Mouse (Mus musculus) testis, adult 2 months (tissue): ENCODE measurements at regions not wholly inside any gene's neighbourhood (a gene's known extent, or its start where the extent isn't known, plus 50 kb on each side); places are given as distances from the start of the nearest gene placed in this dataset.
"Not testable (repeated sequence)": the region's sequence is repeated elsewhere in the genome, so short reads cannot be mapped to it uniquely, and the experiment has no call there.

Source experiments
- H3K27ac ChIP-seq: fragments of 200-500 bp; 2 replicates; pipeline ENCODE4 v1.5.1; 2012; ENCODE audit warnings: low read depth, low read length; ENCODE audit not compliant: control insufficient read depth, insufficient read depth
- H3K27me3 ChIP-seq: fragments of 200-500 bp; 2 replicates; pipeline ENCODE4 v1.6.1; 2012; ENCODE audit warnings: mild to moderate bottlenecking, low read length, moderate library complexity; ENCODE audit not compliant: control insufficient read depth, insufficient read depth
- H3K36me3 ChIP-seq: fragments of 200-500 bp; 2 replicates; pipeline ENCODE4 v1.6.1; 2012; ENCODE audit warnings: mild to moderate bottlenecking, low read length; ENCODE audit not compliant: control insufficient read depth, insufficient read depth
- H3K4me1 ChIP-seq: fragments of 200-500 bp; 2 replicates; pipeline ENCODE4 v1.6.1; 2012; ENCODE audit warnings: low read length; ENCODE audit not compliant: control insufficient read depth, insufficient read depth
- H3K4me3 ChIP-seq: fragments of 200-500 bp; 2 replicates; pipeline ENCODE4 v1.5.1; 2012; ENCODE audit warnings: low read depth, mild to moderate bottlenecking, low read length, moderate library complexity, mixed read lengths; ENCODE audit not compliant: control insufficient read depth
- CTCF ChIP-seq: fragments of 200-500 bp; IDR thresholded peaks from 2 replicates; pipeline ENCODE4 v1.5.1; 2012; ENCODE audit warnings: low read depth, mild to moderate bottlenecking, inconsistent platforms, low read length, moderate library complexity; ENCODE audit not compliant: control insufficient read depth, insufficient read depth, insufficient replicate concordance
- POLR2A ChIP-seq: fragments of 200-500 bp; IDR thresholded peaks from 2 replicates; pipeline ENCODE4 v1.6.1; 2012; ENCODE audit warnings: low read depth, mild to moderate bottlenecking, inconsistent platforms, low read length, moderate library complexity; ENCODE audit not compliant: control insufficient read depth

GRCm38 (mm10) chr13:103642542-103643375 is 131.6 kb downstream of the Srek1 start:
- Histone ChIP-seq H3K4me3 (no peak overlapping the region), H3K27ac (no peak overlapping the region), H3K36me3 (no peaks in the 10 kb centered on the region), H3K27me3 (no peaks in the 10 kb centered on the region), H3K4me1 (no peaks in the 10 kb centered on the region)
- no peak for TF ChIP-seq POLR2A
- TF ChIP-seq CTCF, result no peak

DNA sequence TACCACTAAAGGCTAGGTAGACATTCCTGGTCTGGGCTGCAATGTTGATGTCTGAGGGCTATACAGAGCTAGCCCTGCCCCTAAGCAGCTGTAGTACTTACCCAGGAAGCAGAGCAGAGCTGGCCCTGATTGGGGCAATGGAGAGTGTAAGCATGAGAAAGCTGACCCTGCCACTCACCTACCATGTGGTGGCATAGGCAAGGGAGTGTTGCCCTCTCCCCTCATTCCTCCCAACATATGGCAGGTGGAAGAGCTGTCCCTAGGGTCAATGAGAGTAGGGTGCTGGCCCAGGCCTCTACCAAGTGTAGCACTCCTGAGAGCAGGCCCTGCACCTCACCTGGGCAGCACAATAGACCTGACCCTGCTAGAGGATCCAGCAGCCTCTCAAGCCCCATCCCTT is 136.4 kb downstream of the Srek1 start:
- H3K4me1 ChIP-seq, result no peaks in the 10 kb centered on the region

GRCm38 (mm10) chr13:103637414-103637813 is 137.0 kb downstream of the Srek1 start:
- Histone ChIP-seq H3K27ac (no peak overlapping the region), H3K36me3 (no peaks in the 10 kb centered on the region), H3K4me1 (no peaks in the 10 kb centered on the region), H3K27me3 (no peaks in the 10 kb centered on the region), H3K4me3 (no peak overlapping the region)
- TF ChIP-seq CTCF, result no peak
- no peak for TF ChIP-seq POLR2A

More for the DNA sequence above, 136.4 kb downstream of the Srek1 start:
- H3K4me3 ChIP-seq, result no peak overlapping the region
- H3K27ac ChIP-seq, result no peak overlapping the region
- H3K36me3 ChIP-seq, result no peaks in the 10 kb centered on the region
- no peaks in the 10 kb centered on the region for H3K27me3 ChIP-seq
- TF ChIP-seq POLR2A, result no peak
- TF ChIP-seq CTCF, result no peak

GRCm38 (mm10) chr13:103636595-103636994 is 137.8 kb downstream of the Srek1 start:
- TF ChIP-seq POLR2A, result no peak
- TF ChIP-seq CTCF, result no peak
- Histone ChIP-seq H3K36me3 (no peaks in the 10 kb centered on the region), H3K4me3 (no peak overlapping the region), H3K27ac (no peak overlapping the region), H3K27me3 (no peaks in the 10 kb centered on the region), H3K4me1 (no peaks in the 10 kb centered on the region)

DNA sequence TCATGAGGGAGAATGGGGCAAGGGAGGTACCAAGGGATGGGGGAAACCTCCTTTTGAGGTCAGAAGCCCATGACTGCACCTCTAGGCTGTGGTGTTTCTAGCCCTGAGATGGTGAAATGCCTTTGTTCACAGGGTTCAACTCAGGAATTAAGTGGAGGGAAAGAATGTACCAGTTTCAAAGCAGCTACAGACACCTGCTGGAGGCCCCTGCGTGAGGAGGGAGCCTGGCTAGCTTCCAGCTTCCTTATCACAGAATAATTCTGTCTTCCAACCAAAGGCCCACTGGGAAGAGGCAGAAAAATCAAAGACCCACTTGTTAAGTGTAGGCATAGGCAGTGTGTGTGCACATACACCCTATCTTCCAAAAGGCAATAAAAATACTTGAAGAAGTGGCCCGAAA is 150.6 kb downstream of the Srek1 start:
- no peak for TF ChIP-seq POLR2A
- TF ChIP-seq CTCF, result no peak
- Histone ChIP-seq H3K4me3 (no peak overlapping the region), H3K36me3 (no peaks in the 10 kb centered on the region), H3K27me3 (no peaks in the 10 kb centered on the region), H3K27ac (no peak overlapping the region), H3K4me1 (no peaks in the 10 kb centered on the region)

DNA sequence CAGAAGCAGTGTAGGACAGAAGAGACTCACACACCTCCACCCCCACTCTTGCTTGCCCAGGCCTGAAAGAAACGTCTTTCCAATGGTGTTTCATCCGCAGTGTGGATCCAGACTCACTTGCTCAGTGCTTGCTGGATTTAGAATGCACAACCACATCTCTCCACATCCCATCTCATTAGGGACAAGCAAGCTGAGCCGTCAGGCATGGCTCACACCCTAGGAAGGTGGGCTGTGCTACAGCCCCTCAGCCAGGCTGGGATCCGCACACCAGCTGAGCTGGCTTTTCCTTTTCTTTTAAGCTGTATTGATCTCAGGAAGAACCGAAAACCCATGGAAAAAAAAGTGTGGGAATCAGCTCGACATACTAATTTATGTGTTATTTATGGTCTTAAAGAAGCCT is 151.1 kb downstream of the Srek1 start:
- H3K4me3 ChIP-seq, result no peak overlapping the region
- H3K4me1 ChIP-seq, result no peaks in the 10 kb centered on the region
- H3K27ac ChIP-seq, result no peak overlapping the region
- no peak for TF ChIP-seq POLR2A
- TF ChIP-seq CTCF, result no peak
- H3K36me3 ChIP-seq, result no peaks in the 10 kb centered on the region
- no peaks in the 10 kb centered on the region for H3K27me3 ChIP-seq

GRCm38 (mm10) chr13:103622324-103622723 is 152.1 kb downstream of the Srek1 start:
- TF ChIP-seq CTCF (no peak), POLR2A (no peak)
- H3K4me1 ChIP-seq, result no peaks in the 10 kb centered on the region
- H3K27me3 ChIP-seq, result no peaks in the 10 kb centered on the region
- no peak overlapping the region for H3K27ac ChIP-seq
- no peaks in the 10 kb centered on the region for H3K36me3 ChIP-seq
- no peak overlapping the region for H3K4me3 ChIP-seq

DNA sequence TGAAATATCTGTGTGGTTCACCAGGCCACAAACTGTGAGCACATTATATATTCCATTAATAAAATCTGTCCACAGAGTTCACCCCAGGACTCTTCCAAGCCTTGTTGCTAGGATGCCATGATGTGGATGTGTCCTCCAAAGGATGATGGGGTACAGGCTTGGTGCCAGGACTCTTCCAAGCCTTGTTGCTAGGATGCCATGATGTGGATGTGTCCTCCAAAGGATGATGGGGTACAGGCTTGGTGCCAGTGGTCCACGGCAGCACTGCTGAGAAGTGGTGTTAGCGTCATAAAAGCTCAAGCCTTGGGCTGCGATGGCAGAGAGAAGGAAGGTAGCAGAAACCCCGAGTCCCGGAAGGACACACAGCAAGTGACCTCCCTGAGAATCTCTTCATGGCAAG is 153.4 kb downstream of the Srek1 start:
- H3K4me1 ChIP-seq, H3K27me3 ChIP-seq, H3K27ac ChIP-seq, H3K36me3 ChIP-seq, H3K4me3 ChIP-seq: not testable (repeated sequence)
